Mouse (Mus musculus): Measurements from ENCODE around the gene Arl6ip4.

DNA sequence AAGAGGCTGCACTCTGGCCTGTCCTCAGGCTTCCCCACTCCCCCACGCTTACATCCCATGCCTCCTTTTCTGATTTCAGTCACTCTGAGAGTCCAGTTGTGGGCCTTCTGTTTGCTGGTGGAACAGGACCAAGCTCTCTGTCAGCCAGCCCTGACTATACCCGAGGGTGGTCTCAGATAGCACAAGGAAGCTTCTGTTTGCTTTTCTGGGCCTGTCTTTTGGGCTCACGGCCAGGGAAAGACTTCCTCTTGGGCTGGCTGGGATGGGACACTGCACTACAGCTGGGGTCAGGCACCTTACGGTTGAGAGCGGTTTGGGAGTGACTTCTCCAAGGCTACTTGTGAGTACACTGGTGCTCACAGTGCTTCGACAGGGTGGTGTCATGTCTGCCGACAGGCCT lies 22.2 kb downstream of the Arl6ip4 start:
- no peak for TF ChIP-seq CTCF (IDR thresholded peaks at IDR 0.05; ENCODE audit: insufficient read depth, low read length)
- TF ChIP-seq POLR2A (IDR thresholded peaks at IDR 0.05; ENCODE audit: borderline replicate concordance, extremely low read depth, low read depth, low read length) = no peak
